Mouse (Mus musculus): ENCODE measurements at regions not wholly inside any gene's neighbourhood (a gene's known extent, or its start where the extent isn't known, plus 50 kb on each side); places are given as distances from the start of the nearest gene placed in this dataset.

GRCm38 (mm10) chr5:83091483-83091882 lies 263.5 kb downstream of the Tecrl start:
- DNase-seq: no peak

- DNase-seq: peak in 1 of 2 experiments; percentile 1
Measured at GRCm38 (mm10) chr5:83054819-83055218, 300.2 kb downstream of the Tecrl start.

GRCm38 (mm10) chr5:83047214-83047613 lies 307.8 kb downstream of the Tecrl start:
- no peak for DNase-seq

- no peak for DNase-seq
Measured at GRCm38 (mm10) chr5:83029703-83030102, 325.3 kb downstream of the Tecrl start.

- DNase-seq: no peak
Measured at GRCm38 (mm10) chr5:83006038-83006437, 349.0 kb downstream of the Tecrl start.

- peak; percentile 72 for DNase-seq
Measured at GRCm38 (mm10) chr5:82989056-82989455, 365.9 kb downstream of the Tecrl start.

GRCm38 (mm10) chr5:82969315-82969714 lies 385.7 kb downstream of the Tecrl start:
- DNase-seq: no peak

GRCm38 (mm10) chr5:82966824-82967223 lies 388.2 kb downstream of the Tecrl start:
- no peak for DNase-seq

- DNase-seq: peak; percentile 60 to 67
Measured at GRCm38 (mm10) chr5:82966180-82966579, 388.8 kb downstream of the Tecrl start.

- no peak for DNase-seq
Measured at GRCm38 (mm10) chr5:82964513-82964912, 390.5 kb downstream of the Tecrl start.

- DNase-seq: no peak
Measured at GRCm38 (mm10) chr5:82956012-82956411, 399.0 kb downstream of the Tecrl start.

GRCm38 (mm10) chr5:82947060-82947459 lies 407.9 kb downstream of the Tecrl start:
- DNase-seq: no peak

GRCm38 (mm10) chr5:82939786-82940185 lies 415.2 kb downstream of the Tecrl start:
- no peak for DNase-seq

- DNase-seq: peak; percentile 50 to 62
Measured at GRCm38 (mm10) chr5:82899347-82899746, 455.6 kb downstream of the Tecrl start.

- no peak for DNase-seq
Measured at GRCm38 (mm10) chr5:82898912-82899311, 456.1 kb downstream of the Tecrl start.

- peak; percentile 62 to 63 for DNase-seq
Measured at GRCm38 (mm10) chr5:82898389-82898788, 456.6 kb downstream of the Tecrl start.

GRCm38 (mm10) chr5:82869264-82869663 lies 485.7 kb downstream of the Tecrl start:
- DNase-seq: no peak

- DNase-seq: no peak
Measured at GRCm38 (mm10) chr5:82864347-82864746, 490.6 kb downstream of the Tecrl start.

GRCm38 (mm10) chr5:82825327-82825726 lies 529.7 kb downstream of the Tecrl start:
- DNase-seq: no peak

GRCm38 (mm10) chr5:82793197-82793596 lies 561.8 kb downstream of the Tecrl start:
- DNase-seq: no peak

Small RNAs in the stretch of these regions (microRNA-seq; reads per million reads assigned to microRNA genes)
- gene Mir1187: 0 reads per million in 2 experiments
